Mouse (Mus musculus) MEL (cell line): ENCODE measurements at regions not wholly inside any gene's neighbourhood (a gene's known extent, or its start where the extent isn't known, plus 50 kb on each side); places are given as distances from the start of the nearest gene placed in this dataset.

Experiments used
- CHD1 ChIP-seq: IDR thresholded peaks from 2 replicates; pipeline ENCODE4 v1.6.1; 2012; ENCODE audit warnings: low read depth, mild to moderate bottlenecking, inconsistent platforms, low read length, improper control_type of control experiment
- E2F4 ChIP-seq: IDR thresholded peaks from 2 replicates; pipeline ENCODE4 v1.6.1; 2011; ENCODE audit warnings: low read depth, low read length, improper control_type of control experiment, borderline replicate concordance
- EP300 ChIP-seq, 2 experiments: IDR thresholded peaks; 2 replicates each; pipeline ENCODE4 v1.6.1; 2011; ENCODE audit warnings: improper control_type of control experiment in 2 of 2, low read length in 2 of 2, low read depth in 1 of 2, mild to moderate bottlenecking in 1 of 2
- HCFC1 ChIP-seq: IDR thresholded peaks from 2 replicates; pipeline ENCODE4 v1.6.1; 2012; ENCODE audit warnings: low read depth, mild to moderate bottlenecking, inconsistent platforms, low read length, improper control_type of control experiment, moderate library complexity
- MAFK ChIP-seq: IDR thresholded peaks from 2 replicates; pipeline ENCODE4 v1.6.1; 2011; ENCODE audit warnings: low read depth, mild to moderate bottlenecking, low read length, improper control_type of control experiment, borderline replicate concordance
- POLR2A ChIP-seq, 2 experiments: IDR thresholded peaks; 2 replicates each; pipeline ENCODE4 v1.6.1; 2011 to 2012; ENCODE audit warnings: low read length in 2 of 2, mild to moderate bottlenecking in 2 of 2, control low read depth in 1 of 2, improper control_type of control experiment in 1 of 2, low read depth in 1 of 2, moderate library complexity in 1 of 2; ENCODE audit not compliant: control insufficient read depth in 1 of 2, insufficient read depth in 1 of 2, poor library complexity in 1 of 2
- RAD21 ChIP-seq: IDR thresholded peaks from 2 replicates; pipeline ENCODE4 v1.6.1; 2011; ENCODE audit warnings: mild to moderate bottlenecking, low read depth, low read length, improper control_type of control experiment
- TAL1 ChIP-seq: IDR thresholded peaks from 2 replicates; pipeline ENCODE4 v1.6.1; 2012; ENCODE audit warnings: mild to moderate bottlenecking, inconsistent platforms, low read length, moderate library complexity, mixed read lengths
- TBP ChIP-seq: IDR thresholded peaks from 2 replicates; pipeline ENCODE4 v1.8.0; 2011; ENCODE audit warnings: low read depth, low read length, improper control_type of control experiment
- USF1 ChIP-seq: IDR thresholded peaks from 2 replicates; pipeline ENCODE4 v1.6.1; 2014; ENCODE audit warnings: low read depth, mild to moderate bottlenecking, inconsistent platforms, low read length, improper control_type of control experiment, moderate library complexity

GRCm38 (mm10) chr12:38972205-38972604 lies 193.0 kb downstream of the Etv1 start:
- TF ChIP-seq RAD21: no peak
- no peak for TF ChIP-seq HCFC1
- TF ChIP-seq POLR2A (IDR thresholded peaks at IDR 0.05; ENCODE audit: control insufficient read depth in 1 of 2, insufficient read depth in 1 of 2, low read depth in 1 of 2, low read length in 2 of 2, poor library complexity in 1 of 2): no peak
- TF ChIP-seq MAFK: no peak
- TF ChIP-seq TAL1: no peak
- TF ChIP-seq CHD1: no peak
- no peak for TF ChIP-seq E2F4
- no peak for TF ChIP-seq EP300 (IDR thresholded peaks at IDR 0.05; ENCODE audit: low read depth in 1 of 2, low read length in 2 of 2)
- no peak for TF ChIP-seq TBP
- TF ChIP-seq USF1: no peak
